Mouse (Mus musculus): Measurements from ENCODE around the gene 1700019A02Rik.

Gene 1700019A02Rik

GRCm38 (mm10) chr1:53187536-53187935 lies at the start of gene 1700019A02Rik:
1700019A02Rik (minus strand) TSS chr1:53187636.
- DNase-seq (ENCODE audit: low spot score in 2 of 2), result no peak

- DNase-seq (ENCODE audit: low spot score in 2 of 2), result no peak
Measured at GRCm38 (mm10) chr1:53226063-53226462, 38.6 kb upstream of the 1700019A02Rik start.

- DNase-seq (ENCODE audit: low spot score in 2 of 2), result no peak
Measured at GRCm38 (mm10) chr1:53225616-53226015, 38.2 kb upstream of the 1700019A02Rik start.

- no peak for DNase-seq (ENCODE audit: low spot score in 2 of 2)
Measured at GRCm38 (mm10) chr1:53224775-53225174, 37.3 kb upstream of the 1700019A02Rik start.

GRCm38 (mm10) chr1:53210136-53210535 lies 22.7 kb upstream of the 1700019A02Rik start:
- no peak for DNase-seq (ENCODE audit: low spot score in 2 of 2)

- DNase-seq (ENCODE audit: low spot score in 2 of 2), result no peak
Measured at GRCm38 (mm10) chr1:53203902-53204301, 16.5 kb upstream of the 1700019A02Rik start.

- DNase-seq (ENCODE audit: low spot score in 2 of 2), result no peak
Measured at GRCm38 (mm10) chr1:53201630-53202199, 14.3 kb upstream of the 1700019A02Rik start.

- no peak for DNase-seq (ENCODE audit: low spot score in 2 of 2)
Measured at GRCm38 (mm10) chr1:53194536-53194935, 7.1 kb upstream of the 1700019A02Rik start.

GRCm38 (mm10) chr1:53191234-53191633 lies 3.8 kb upstream of the 1700019A02Rik start:
- no peak for DNase-seq (ENCODE audit: low spot score in 2 of 2)

- DNase-seq (ENCODE audit: low spot score in 2 of 2), result no peak
Measured at GRCm38 (mm10) chr1:53189620-53190019, 2.2 kb upstream of the 1700019A02Rik start.

- DNase-seq (ENCODE audit: low spot score in 2 of 2), result no peak
Measured at GRCm38 (mm10) chr1:53186301-53186700, 1.1 kb downstream of the 1700019A02Rik start.

- no peak for DNase-seq (ENCODE audit: low spot score in 2 of 2)
Measured at GRCm38 (mm10) chr1:53157715-53158114, 29.7 kb downstream of the 1700019A02Rik start.

- no peak for DNase-seq (ENCODE audit: low spot score in 2 of 2)
Measured at GRCm38 (mm10) chr1:53123066-53123465, 64.4 kb downstream of the 1700019A02Rik start.

GRCm38 (mm10) chr1:53110561-53110960 lies 76.9 kb downstream of the 1700019A02Rik start:
- DNase-seq (ENCODE audit: low spot score in 2 of 2), result no peak
